Mouse (Mus musculus): ENCODE results near the gene Synrg. TPM values are rescaled to one million over a fixed set of nuclear protein-coding genes. Genes with fewer than 3 reads are reported as not detected.

The Synrg gene
- total RNA-seq, 4 experiments from 2014 or later, result 69.6 to 80.3 (median 73.9) TPM

DNA sequence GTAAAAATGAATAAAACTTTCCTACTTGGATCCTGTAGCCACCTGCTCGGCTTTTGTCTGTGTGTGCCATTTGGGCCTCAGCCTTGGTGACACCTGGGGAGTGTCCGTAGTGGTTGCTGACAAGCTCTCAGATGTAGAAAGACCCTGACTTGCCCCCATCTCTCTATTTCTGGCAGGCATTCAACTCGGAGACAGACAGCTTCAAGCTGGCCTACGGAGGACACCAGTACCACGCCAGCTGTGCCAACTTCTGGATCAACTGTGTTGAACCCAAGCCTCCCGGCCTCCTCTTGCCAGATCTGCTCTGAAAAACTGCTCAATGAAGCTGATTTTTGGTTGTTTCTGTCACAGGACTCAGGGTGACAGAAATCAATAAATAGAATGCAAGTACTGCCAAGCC lies 76.4 kb downstream of the Synrg start:
- DNase-seq (ENCODE audit: low spot score in 2 of 2), result no peak

DNA sequence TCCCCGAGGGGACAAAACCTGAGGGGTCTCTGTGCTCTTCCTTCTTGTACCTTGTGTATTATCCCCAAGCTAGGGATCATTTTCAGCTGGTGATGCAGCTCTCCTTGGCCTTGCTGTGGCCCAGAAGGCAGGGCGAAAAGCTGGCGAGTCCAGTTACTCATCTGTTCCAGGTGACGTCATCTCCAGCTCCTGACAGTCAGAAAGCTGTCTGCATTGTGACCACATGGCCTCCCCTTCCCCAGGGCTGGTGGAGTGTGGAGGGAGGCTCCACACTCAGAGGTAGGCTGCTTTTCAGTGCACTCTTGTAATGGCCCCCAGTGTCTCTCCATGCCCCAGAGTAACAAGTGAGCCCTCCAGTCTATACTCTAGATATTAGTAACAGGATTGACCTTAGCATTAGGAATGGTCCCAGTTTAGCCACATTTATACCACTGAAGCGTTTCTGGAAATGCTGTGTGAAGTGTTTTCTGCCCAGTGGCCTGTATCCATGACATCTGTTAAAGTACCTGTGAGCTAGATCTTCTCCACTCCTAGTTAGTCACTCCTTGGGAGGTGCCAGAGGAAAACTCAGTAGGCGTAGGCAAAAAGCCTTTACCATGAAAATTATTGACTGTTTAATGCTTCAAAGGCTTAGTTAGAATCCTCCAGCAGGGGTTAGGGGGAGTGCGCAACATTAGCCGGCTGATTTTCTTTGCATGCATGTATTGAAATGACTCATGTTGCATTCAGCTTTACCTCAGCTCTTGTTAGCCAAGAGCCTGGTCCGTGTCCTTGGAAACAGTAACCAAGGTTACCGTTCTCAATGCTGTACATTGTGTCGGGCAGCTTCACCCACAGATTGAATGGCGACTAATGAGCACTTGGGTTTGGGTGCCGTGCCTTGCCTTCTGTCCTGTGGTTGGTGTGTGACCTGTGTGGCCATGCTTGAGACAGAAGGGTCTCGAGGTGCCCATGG lies 78.9 kb downstream of the Synrg start:
- peak; percentile 68 to 78 for DNase-seq (ENCODE audit: low spot score in 2 of 2)

DNA sequence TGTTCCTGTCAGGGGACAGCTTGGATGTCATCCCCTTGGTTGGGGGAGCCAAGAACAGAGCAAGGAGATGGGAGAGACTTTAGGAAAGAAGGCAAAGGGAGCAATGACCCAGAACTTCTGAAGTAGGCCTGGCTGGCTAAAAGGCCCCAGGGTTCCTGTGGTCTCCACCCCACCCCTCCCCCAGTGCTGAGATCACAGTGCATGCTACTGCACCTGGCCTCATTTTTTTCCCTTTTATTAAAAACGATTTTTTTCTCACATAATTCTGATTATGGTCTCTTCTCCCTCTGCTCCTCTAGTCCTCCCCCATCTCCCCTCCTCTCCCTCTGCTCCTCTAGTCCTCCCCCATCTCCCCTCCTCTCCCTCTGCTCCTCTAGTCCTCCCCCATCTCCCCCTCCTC lies 80.8 kb downstream of the Synrg start:
- DNase-seq (ENCODE audit: low spot score in 2 of 2), result no peak

DNA sequence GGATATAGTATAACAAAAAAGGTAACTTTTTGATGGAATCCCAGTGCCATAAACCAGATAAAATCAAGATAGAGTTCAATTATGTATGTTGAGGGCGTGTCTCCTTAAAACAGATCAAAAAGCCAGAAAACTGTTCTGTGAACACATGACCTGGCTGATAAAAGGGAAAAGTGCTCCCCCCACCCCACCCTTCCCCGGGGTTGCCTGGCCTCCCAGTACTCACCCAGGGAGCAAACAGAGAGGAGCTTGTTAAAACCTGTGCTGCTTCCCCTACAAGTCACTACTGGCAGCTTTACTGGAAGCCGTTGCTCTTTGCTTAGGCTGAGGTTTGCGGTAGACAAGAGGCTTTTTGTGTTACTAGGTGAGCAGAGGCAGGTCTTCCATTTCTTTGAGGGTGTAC lies 83.0 kb downstream of the Synrg start:
- no peak for DNase-seq (ENCODE audit: low spot score in 2 of 2)

DNA sequence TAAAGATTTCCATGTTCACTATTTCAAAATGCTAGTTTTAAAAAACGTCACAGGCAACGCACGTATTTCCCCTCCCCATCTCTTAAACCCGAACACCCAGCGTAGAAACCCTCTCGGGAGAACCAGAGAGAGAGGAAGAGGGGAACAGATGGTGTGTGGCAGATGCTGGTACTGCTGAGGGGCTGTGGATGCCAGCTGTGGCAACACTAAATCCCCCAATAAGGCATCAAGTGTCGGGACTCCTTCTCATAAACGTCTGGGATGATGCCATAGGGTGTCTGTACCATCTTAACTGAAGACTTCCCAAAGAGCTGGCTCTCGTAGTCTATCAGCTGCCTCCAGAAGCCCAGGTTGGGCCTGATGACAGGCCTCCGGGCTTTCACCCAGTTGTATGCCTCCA lies 84.2 kb downstream of the Synrg start:
- peak in 1 of 2 experiments; percentile 40 for DNase-seq (ENCODE audit: low spot score in 2 of 2)

DNA sequence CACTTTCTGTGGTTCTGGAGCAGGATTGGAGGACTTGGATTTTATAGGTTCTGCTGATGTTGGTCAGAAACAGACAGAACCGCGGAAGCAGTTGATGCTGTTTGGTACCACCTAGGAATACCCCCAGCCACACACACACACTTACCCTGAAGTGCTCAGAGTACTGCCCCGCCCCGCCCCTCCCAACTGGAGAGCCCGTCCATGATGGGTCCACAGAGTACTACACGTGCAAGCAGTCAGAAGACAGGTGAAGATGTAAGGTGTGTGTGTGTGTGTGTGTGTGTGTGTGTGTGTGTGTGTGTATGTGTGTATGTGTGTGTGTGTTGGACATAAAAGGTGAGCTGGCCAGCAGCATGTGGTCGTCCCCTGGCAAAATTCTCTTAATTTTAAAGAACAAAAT lies 88.8 kb downstream of the Synrg start:
- DNase-seq (ENCODE audit: low spot score in 2 of 2), result no peak

DNA sequence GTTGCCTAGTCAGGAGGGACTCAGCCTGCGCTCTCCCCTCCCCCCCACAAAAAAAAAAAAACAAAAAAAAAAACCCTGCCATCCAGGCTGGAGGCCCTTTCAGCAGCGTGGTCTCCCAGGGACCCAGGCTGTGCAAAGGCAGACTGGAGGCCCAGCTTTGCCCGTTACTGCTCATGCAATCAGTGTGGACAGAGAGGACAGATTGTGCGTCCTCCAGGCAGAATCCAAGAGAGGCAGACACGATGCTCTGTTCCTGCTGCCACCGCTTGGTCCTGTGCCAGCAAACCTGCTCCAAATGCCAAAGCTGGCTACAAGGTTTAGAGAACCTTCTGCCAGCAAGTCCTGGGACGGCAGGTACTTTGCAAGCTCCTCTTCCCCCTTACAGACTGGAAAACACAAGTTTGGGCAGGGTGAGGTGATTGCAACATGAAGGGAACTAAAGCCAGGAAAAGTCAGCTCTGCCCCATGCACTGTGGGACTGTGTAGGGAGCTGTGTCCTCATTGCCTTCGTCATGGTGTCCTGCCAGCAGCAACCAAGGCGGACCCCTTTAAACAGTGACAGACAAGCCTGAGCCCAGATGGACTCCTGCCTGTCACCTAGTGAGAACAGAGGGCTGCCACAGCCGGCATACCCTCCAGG lies 89.4 kb downstream of the Synrg start:
- peak; percentile 59 to 76 for DNase-seq (ENCODE audit: low spot score in 2 of 2)

DNA sequence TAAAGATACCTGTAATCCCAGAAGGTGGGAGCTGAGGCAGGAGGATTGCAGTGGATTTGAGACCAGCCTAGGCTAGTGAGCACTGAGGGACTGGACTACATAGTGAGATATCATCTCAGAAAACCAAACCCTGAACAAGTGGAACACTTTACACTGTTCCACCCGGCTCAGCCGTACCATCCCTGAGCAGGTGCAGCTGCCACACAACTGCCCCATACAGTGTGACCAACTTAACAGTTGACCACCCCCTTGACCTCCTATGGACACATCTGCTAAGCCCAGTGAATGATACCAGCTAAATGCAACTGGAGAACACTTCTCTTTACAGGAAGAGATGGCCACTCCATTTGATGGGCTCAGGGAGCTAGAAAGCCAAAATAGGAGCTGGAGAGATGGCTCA lies 93.2 kb downstream of the Synrg start:
- no peak for DNase-seq (ENCODE audit: low spot score in 2 of 2)

DNA sequence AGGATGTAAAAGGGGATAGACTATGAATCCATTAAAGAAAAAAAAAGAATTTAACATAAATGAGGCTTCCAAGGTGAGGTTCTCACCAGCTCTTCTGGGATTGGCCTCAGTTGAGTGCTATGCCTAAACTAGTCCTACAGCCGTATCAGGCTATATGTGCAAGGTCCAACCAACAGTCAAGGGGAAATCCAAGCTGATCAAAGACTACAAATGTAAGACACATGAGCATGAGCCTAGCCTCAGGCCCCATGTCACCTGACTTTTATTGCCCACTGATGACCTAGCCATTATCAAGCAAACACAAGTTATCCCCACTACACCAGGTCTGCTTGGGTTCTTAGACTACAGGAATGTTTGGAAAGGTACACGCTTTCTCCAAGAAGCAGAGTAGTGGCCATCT lies 95.6 kb downstream of the Synrg start:
- DNase-seq (ENCODE audit: low spot score in 2 of 2), result no peak

DNA sequence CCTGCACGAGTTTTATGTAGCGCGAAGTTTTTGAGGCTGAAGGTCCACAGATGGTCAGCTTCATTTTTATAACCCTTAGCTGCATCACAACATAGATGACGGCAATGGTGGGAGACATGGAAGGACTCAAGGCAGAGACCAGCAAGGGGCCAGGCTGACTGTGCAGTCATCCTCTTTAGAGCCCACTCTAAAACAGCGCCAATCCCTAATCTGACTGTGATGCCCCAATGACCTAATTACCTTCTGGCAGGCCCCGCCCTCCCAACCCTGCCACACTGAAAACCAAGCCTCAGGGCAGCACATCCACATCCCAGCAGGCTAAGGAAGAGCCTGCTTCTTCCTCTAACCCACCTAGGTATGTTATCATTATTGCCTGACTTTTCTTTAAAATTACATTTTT lies 96.4 kb downstream of the Synrg start:
- DNase-seq (ENCODE audit: low spot score in 2 of 2), result no peak

DNA sequence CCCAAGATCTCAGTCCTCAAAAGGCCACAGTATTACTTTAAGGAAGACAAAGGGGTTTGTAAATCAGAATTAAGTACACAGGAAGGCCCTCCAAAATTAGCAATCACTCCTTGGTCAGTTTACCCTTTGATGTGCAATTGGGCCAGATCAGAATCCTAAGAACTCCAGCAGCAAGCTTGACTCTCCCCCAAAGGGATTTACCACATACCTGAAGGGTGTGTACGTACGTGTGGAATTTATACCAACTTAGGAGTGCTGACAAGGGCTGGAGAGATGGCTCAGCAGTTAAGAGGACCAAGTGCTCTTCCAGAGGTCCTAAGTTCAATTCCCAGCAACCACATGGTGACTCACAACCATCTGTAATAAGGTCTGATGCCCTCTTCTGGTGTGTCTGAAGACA lies 97.7 kb downstream of the Synrg start:
- DNase-seq (ENCODE audit: low spot score in 2 of 2), result no peak

DNA sequence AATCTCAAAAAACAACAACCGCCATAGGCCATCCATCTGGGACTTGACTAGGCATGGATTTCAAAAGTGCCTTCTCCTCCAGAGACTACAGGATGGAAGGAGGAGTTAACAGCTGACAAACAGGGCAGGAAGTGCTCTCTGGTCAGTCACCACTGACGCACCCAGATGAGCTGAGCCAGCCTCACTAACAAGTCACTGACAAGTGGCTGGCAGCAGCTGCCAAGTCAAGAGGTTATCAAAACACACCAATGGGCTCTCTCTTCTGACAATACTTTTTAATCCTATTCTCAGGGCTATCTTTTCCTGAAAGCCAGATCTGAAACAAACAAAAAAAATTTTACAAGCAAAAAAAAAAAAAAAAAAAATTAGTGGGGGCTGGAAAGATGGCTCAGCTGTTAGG lies 98.6 kb downstream of the Synrg start:
- no peak for DNase-seq (ENCODE audit: low spot score in 2 of 2)

DNA sequence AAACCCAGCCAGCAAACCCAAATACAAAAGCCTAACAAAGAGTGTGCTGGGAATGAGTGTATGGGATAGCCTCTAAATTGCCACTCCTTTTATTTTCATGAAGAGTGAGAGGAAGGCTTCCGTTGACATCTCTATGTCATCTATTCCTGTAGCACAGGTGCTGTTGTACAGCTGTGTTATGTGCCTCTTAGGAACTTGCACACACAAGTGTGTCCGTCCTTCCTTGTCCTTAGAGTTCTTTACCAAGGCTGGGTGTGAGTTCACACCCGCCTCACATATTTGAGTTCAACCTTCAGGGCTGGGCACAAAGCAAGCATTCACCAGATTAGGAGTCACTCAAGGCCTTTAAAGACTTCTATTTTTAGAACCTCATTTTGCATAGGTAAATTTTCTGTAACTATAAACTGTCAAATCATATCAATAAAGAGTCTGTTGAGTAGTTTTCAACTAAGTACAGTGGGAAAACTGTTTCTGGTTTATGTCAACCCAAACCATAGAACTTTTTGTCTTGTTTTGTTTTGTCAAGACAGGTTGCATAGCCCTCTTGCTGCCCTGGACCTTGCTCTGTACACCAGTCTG lies 99.5 kb downstream of the Synrg start:
- no peak for DNase-seq (ENCODE audit: low spot score in 2 of 2)

DNA sequence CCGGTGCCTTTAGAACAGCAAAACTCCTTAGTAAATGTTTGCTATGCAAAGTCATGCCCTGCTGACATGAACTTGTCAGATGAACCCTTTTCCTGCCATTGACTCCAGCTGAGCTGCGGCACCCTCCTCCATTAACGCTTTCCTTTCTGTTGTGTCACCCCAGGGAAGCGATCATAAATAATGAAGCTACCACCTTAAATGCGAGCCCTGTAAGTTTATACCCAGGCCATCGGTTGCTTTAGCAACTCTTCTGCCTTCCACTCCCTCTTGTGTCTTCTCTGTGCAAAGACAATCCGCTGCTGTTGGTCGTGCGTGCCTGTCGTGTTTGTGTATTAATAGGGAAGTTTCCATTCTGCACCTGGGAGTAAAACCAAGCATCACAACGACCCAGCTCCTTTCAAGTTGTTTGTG lies 101.8 kb downstream of the Synrg start:
- no peak for DNase-seq (ENCODE audit: low spot score in 2 of 2)

DNA sequence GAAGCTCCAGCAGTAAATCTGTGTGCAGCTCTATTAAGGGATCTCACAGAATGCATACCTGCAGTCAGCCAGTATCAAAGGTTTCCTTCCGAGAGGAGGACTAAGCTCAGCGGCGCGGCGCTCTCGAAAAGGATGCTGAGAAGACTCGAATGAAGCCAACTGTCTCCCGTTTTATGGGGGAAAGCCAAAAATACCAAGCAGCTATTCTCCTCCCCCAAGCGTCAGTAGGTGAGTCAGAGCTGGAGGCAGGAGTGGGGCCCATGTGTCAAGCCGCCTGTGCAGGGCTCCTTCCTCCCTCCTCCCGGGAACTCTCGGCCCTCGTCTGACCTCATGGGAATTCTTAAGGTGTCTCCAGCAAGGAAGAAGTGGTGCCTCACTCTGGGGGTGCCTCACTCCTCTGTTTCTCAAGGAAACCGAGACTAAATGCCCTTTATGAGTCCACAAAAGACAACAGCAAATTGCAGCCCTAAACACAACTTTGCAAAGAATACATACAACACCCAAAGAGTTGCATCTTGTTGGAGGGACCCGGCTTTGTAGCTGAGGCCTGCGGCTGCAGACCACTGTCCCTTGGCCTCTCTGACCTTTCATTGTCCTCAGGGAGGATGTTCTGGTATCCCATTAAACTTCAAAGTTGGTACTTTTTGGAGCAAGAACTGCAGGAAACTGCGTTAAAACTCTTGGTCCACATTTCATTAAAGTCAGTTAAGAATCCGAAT lies 102.9 kb downstream of the Synrg start:
- peak; percentile 57 to 66 for DNase-seq (ENCODE audit: low spot score in 2 of 2)

DNA sequence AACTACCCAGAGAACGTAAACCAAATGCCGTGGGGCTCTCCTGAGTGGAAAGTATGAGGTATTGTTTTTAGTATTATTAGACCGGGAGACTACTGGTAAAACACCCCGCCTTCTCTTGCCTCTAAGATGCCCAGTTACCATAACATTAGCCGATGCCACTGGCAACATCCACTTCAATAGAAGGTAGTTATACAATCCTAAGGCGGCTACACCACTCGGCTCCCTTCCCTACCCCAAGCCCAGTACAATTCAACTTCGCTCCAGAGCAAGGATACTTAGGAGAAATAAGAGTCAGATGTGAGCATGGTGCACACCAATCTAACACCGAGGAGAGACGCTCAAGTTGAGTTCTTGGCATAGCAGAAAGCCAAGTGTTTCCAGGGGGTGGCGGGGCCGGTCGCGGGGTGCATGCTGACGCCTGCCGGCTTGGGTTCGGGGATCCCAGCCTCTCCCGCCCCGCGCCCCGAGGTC lies 103.5 kb downstream of the Synrg start:
- peak in 1 of 2 experiments; percentile 32 for DNase-seq (ENCODE audit: low spot score in 2 of 2)

DNA sequence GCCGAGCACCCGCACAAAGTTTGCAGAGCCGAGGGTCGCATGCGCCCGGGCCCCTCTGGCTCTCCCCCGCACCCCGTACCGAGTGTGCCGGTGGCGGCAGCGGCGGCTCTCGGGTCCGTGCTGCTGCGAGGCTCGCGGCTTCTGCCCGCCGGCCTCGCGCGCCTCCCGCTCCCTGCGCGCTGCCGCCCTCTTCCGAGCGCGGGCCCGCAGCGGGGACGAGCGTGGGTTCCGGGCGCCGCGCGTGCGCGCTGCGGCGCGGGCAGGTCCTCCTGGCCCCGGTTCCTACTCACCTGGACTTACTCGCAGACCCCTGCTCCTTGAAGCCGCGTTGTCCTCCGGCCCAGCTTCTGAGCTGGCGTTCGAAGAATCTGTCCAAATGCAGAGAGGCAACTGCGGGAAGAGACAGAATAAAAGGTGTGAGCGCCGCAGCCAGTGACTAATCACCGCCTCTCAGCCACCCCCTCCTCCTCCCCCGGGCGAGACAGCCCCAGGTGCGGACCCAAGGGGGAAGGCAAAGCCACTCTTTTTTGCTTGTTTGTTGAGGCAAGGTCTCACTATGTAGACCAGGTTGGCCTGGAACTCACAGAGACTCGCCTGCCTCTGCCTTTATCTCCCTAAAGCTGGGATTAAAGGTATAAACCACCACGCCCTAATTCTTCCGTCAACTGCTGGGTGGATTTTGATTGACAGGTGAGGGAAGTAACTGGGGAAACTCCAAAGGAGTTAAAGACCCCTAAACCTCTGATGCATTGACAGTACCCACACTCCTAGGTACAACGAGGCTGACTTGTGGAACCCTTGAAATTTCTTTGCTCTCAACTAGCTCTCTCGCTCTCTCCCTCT lies 104.2 kb downstream of the Synrg start:
- peak in 1 of 2 experiments; percentile 44 for DNase-seq (ENCODE audit: low spot score in 2 of 2)

DNA sequence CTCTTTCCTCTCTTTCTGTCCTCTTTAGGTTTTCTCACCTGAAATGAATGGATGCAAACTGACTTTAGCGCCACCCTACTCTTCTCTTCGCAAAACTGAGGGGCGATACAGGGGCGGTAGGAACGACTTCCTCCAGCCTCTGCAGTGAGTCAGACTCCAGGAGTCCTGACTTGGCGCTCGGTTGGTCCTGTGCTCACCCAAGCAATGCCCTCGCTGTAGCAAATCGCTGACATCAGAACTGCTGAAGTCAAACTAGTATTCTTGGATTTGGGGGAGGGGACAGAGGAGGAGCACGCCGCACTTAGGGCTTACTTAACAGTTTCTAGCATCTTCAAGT lies 104.8 kb downstream of the Synrg start, which contains the start of gene Dusp14:
TSS of gene Dusp14 (minus strand) at position 228 of the 337 bp plus-strand sequence.
- no peak for DNase-seq (ENCODE audit: low spot score in 2 of 2)

DNA sequence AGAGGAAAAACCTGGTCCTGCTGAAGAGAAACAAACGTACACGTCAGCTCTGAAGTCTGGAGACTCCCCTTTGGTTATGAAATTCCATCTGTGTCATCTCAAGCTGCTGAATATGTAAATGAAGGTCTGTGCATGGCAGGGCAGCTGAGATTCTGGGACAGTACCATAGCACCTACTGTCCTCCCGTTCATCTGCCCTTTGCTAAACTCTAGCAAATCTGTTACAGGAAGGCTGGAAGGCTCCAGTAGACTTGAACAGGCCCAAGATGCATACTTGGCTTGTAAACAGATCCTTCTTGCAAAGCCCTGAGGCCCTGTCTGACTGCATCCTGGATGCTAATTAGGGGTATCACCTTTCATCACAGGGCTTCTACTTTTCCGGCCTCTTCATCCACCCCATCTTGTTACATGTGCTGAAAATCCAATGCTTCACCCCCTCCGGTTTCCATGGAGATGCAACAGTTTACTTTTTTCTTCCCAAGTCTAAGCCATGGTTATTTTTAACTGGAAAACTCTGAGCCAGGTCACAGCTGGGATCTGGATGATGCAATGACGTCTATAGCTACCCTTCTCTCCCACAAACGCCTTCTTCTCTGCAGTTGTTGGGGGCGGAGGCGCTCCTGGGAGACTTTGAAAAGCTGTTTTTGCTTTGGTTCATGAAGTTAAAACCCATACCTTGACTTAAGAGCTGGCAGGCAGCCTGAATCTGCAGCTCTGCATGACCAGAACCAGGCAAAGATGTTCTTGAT lies 108.8 kb downstream of the Synrg start:
- peak in 1 of 2 experiments; percentile 35 for DNase-seq (ENCODE audit: low spot score in 2 of 2)
